9 mouse cellular contexts compared by ENCODE assay signal in genomic region chr11:109470921-109471861, GRCm38 (mm10). TPM values are rescaled to one million over a fixed set of nuclear protein-coding genes. Genes with fewer than 3 reads are reported as not detected.
DNase-seq lines count a peak whose midpoint lies in the region; ATAC-seq lines count a peak whose summit lies in the region.
"Had no signal": no experiment of that assay in that cellular context is flagged by ENCODE, and none has a peak within 500 bp of the region (broad histone marks: within the 10 kb centered on the region; RNA-seq: fewer than 3 reads in every experiment).

No protein-coding gene starts in this region.

- peak overlapping the region; percentile 86 for H3K4me3 ChIP-seq in heart, embryonic 15.5 days
- peak overlapping the region; percentile 79 for H3K4me3 ChIP-seq in brown adipose tissue, adult 24 weeks (ENCODE audit: insufficient read depth, low read depth, low read length)
- H3K4me3 ChIP-seq in intestine, embryonic 16.5 days (ENCODE audit: low read length), result peak overlapping the region; percentile 80
- peak overlapping the region; percentile 85 for H3K4me3 ChIP-seq in midbrain, embryonic 10.5 days

- no peak for DNase-seq in heart, postnatal 36 days
- no peak for DNase-seq in midbrain, embryonic 10.5 days (ENCODE audit: low spot score)
- peak; percentile 39 for DNase-seq in thymus, postnatal 25 days
- DNase-seq in left cerebral cortex, postnatal 4 days, result no peak
- DNase-seq in c-Kit-positive CD71-positive TER-119-positive erythroid progenitor cells, embryonic 14.5 days (ENCODE audit: low spot score), result no peak

- peaks cover 3% of the 10 kb centered on the region; the same call in 1 of the 2 replicates for H3K27me3 ChIP-seq in heart, embryonic 15.5 days
- H3K27me3 ChIP-seq in intestine, embryonic 16.5 days (replicated peaks; ENCODE audit: control insufficient read depth, insufficient read depth, low read length), result no peaks in the 10 kb centered on the region
- H3K27me3 ChIP-seq in midbrain, embryonic 10.5 days (ENCODE audit: low read depth, poor library complexity, severe bottlenecking), result peaks cover 29% of the 10 kb centered on the region

- peak overlapping the region; percentile 97 for H3K4me2 ChIP-seq in heart, embryonic 15.5 days
- H3K4me2 ChIP-seq in intestine, embryonic 16.5 days (ENCODE audit: low read depth, low read length), result peak overlapping the region; percentile 91

- no peaks in the 10 kb centered on the region for H3K36me3 ChIP-seq in heart, embryonic 15.5 days
- H3K36me3 ChIP-seq in intestine, embryonic 16.5 days (ENCODE audit: control insufficient read depth, insufficient read depth, low read length), result no peaks in the 10 kb centered on the region
- H3K36me3 ChIP-seq in midbrain, embryonic 10.5 days, result no peaks in the 10 kb centered on the region

- H3K4me1 ChIP-seq in heart, embryonic 15.5 days (replicated peaks), result peaks cover 22% of the 10 kb centered on the region
- H3K4me1 ChIP-seq in brown adipose tissue, adult 24 weeks (ENCODE audit: control insufficient read depth, insufficient read depth, insufficient read length, low read length), result no peaks in the 10 kb centered on the region
- peaks cover 13% of the 10 kb centered on the region; the same call in 1 of the 2 replicates for H3K4me1 ChIP-seq in intestine, embryonic 16.5 days (ENCODE audit: control insufficient read depth, insufficient read depth, low read length)
- peaks cover 48% of the 10 kb centered on the region for H3K4me1 ChIP-seq in midbrain, embryonic 10.5 days

- ATAC-seq in heart, embryonic 15.5 days (replicated peaks; ENCODE audit: insufficient number of reproducible peaks, insufficient read depth, low FRiP score, low read depth), result no peak
- no peak for ATAC-seq in intestine, embryonic 16.5 days

- intact Hi-C loops in heart, postnatal 36 days (cut with DNase I), result no loop called here
- intact Hi-C loops in left cerebral cortex, postnatal 4 days (cut with DNase I), result no loop called here

- H3K9me3 ChIP-seq in heart, embryonic 15.5 days (replicated peaks), result no peaks in the 10 kb centered on the region
- no peaks in the 10 kb centered on the region for H3K9me3 ChIP-seq in intestine, embryonic 16.5 days (ENCODE audit: control insufficient read depth, low read length)
- H3K9me3 ChIP-seq in midbrain, embryonic 10.5 days (replicated peaks), result no peaks in the 10 kb centered on the region

- H3K9ac ChIP-seq in heart, embryonic 15.5 days, result peak overlapping the region; percentile 78; the same call in 1 of the 2 replicates
- peak overlapping the region; percentile 92 for H3K9ac ChIP-seq in intestine, embryonic 16.5 days (ENCODE audit: low read depth, low read length)

- peak overlapping the region; percentile 8; the same call in 1 of the 2 replicates for H3K27ac ChIP-seq in heart, embryonic 15.5 days
- no peak overlapping the region for H3K27ac ChIP-seq in brown adipose tissue, adult 24 weeks (replicated peaks; ENCODE audit: low read depth, low read length)
- peak overlapping the region; percentile 91 for H3K27ac ChIP-seq in intestine, embryonic 16.5 days (ENCODE audit: low read length)
- no peak overlapping the region for H3K27ac ChIP-seq in midbrain, embryonic 10.5 days (replicated peaks)

- WGBS in heart, embryonic 15.5 days, result 34% methylated on average over 15 of the region's 15 CpGs
- 35% methylated on average over 15 of the region's 15 CpGs for WGBS in intestine, embryonic 16.5 days
- WGBS in midbrain, embryonic 10.5 days, result 33% methylated on average over 15 of the region's 15 CpGs

RNA-seq across cellular contexts. Expression of gene Arsg, which starts 2.0 kb away (rescaled TPM):
- polyA plus RNA-seq in heart, embryonic 15.5 days (2015; fragmentation: Nextera tagmentation; extraction: Ambion mirVana), result 2.7 and 3.6 TPM in 2 replicates
- total RNA-seq in heart, postnatal 36 days (2021), result 1 to 10 TPM; 1.4 to 1.9 TPM
- 1.2 and 3.7 TPM in 2 replicates for polyA plus RNA-seq in brown adipose tissue, adult 24 weeks (2012; ENCODE audit: insufficient read depth, insufficient read length, missing spikeins)
- polyA plus RNA-seq in intestine, embryonic 16.5 days (2015; fragmentation: Nextera tagmentation; extraction: Ambion mirVana), result 3.1 and 4.6 TPM in 2 replicates
- 1.9 and 2.2 TPM in 2 replicates for polyA plus RNA-seq in midbrain, embryonic 10.5 days (2016; fragmentation: Nextera tagmentation; extraction: Ambion mirVana)
- 1 to 10 TPM; 4.8 to 6.0 TPM for total RNA-seq in left cerebral cortex, postnatal 4 days (2021)

RNA-seq across cellular contexts. Expression of gene Slc16a6, which starts 2.2 kb away (rescaled TPM):
- 6.0 and 7.4 TPM in 2 replicates for polyA plus RNA-seq in heart, embryonic 15.5 days (2015; fragmentation: Nextera tagmentation; extraction: Ambion mirVana)
- total RNA-seq in heart, postnatal 36 days (2021), result 1 to 10 TPM; 5.5 to 7.4 TPM
- 0.63 and 1.2 TPM in 2 replicates for polyA plus RNA-seq in brown adipose tissue, adult 24 weeks (2012; ENCODE audit: insufficient read depth, insufficient read length, missing spikeins)
- polyA plus RNA-seq in intestine, embryonic 16.5 days (2015; fragmentation: Nextera tagmentation; extraction: Ambion mirVana), result 26.6 and 33.9 TPM in 2 replicates
- 5.0 and 5.5 TPM in 2 replicates for polyA plus RNA-seq in midbrain, embryonic 10.5 days (2016; fragmentation: Nextera tagmentation; extraction: Ambion mirVana)
- 10 to 100 TPM; 13.0 to 13.2 TPM for total RNA-seq in left cerebral cortex, postnatal 4 days (2021)

RNA-seq across cellular contexts. Expression of gene Amz2, which starts 45.4 kb away (rescaled TPM):
- 33.0 and 36.2 TPM in 2 replicates for polyA plus RNA-seq in heart, embryonic 15.5 days (2015; fragmentation: Nextera tagmentation; extraction: Ambion mirVana)
- 10 to 100 TPM; 51.9 to 56.7 TPM for total RNA-seq in heart, postnatal 36 days (2021)
- polyA plus RNA-seq in brown adipose tissue, adult 24 weeks (2012; ENCODE audit: insufficient read depth, insufficient read length, missing spikeins), result 37.3 and 51.5 TPM in 2 replicates
- 35.9 and 39.1 TPM in 2 replicates for polyA plus RNA-seq in intestine, embryonic 16.5 days (2015; fragmentation: Nextera tagmentation; extraction: Ambion mirVana)
- polyA plus RNA-seq in midbrain, embryonic 10.5 days (2016; fragmentation: Nextera tagmentation; extraction: Ambion mirVana), result 45.2 and 46.0 TPM in 2 replicates
- total RNA-seq in left cerebral cortex, postnatal 4 days (2021), result 100 to 1,000 TPM; 179 to 181 TPM

RNA-seq across cellular contexts. Expression of gene 9930022D16Rik, which starts 57.5 kb away (rescaled TPM):
- polyA plus RNA-seq in heart, embryonic 15.5 days (2015; fragmentation: Nextera tagmentation; extraction: Ambion mirVana), result 0.05 TPM in 1 of 2 replicates, not detected in the other
- total RNA-seq in heart, postnatal 36 days (2021), result not detected
- polyA plus RNA-seq in brown adipose tissue, adult 24 weeks (2012; ENCODE audit: insufficient read depth, insufficient read length, missing spikeins), result not detected in 2 replicates
- polyA plus RNA-seq in intestine, embryonic 16.5 days (2015; fragmentation: Nextera tagmentation; extraction: Ambion mirVana), result not detected in 2 replicates
- polyA plus RNA-seq in midbrain, embryonic 10.5 days (2016; fragmentation: Nextera tagmentation; extraction: Ambion mirVana), result not detected in 2 replicates
- total RNA-seq in left cerebral cortex, postnatal 4 days (2021), result not detected
- polyA plus RNA-seq: Patski had no signal

Comparison
In these comparisons a context has a peak if more than half of its experiments do, and no peak if none do; other contexts are left out.
1. H3K27ac ChIP-seq: peak in heart, embryonic 15.5 days (single experiment) and intestine, embryonic 16.5 days (single experiment); none in brown adipose tissue, adult 24 weeks (single experiment) and midbrain, embryonic 10.5 days (single experiment).
2. Peak in every context shown above with its lines, with median percentiles within 50 percentile points of each other: H3K4me3 ChIP-seq.